Mouse (Mus musculus) forebrain, embryonic 16.5 days (tissue): ENCODE results near the gene Rph3al. TPM values are rescaled to one million over a fixed set of nuclear protein-coding genes. Genes with fewer than 3 reads are reported as not detected.

Source experiments
- ATAC-seq: fragments of 200-750 bp; cut with Nextera tagmentation; 2 replicates; pipeline ENCODE4 v1.8.0; 2017; ENCODE audit warnings: mild to moderate bottlenecking, moderate library complexity
- H3K27ac ChIP-seq: fragments of 300-500 bp; sonication (generic); 2 replicates; pipeline ENCODE4 v1.5.1; 2014; ENCODE audit warnings: low read length, control low read depth
- H3K27me3 ChIP-seq: fragments of 300-500 bp; sonication (generic); replicated peaks from 2 replicates; pipeline ENCODE4 v1.6.1; 2014; ENCODE audit warnings: low read length; ENCODE audit not compliant: control insufficient read depth, insufficient read depth
- H3K36me3 ChIP-seq: fragments of 300-500 bp; sonication (generic); 2 replicates; pipeline ENCODE4 v1.6.1; 2014; ENCODE audit not compliant: control insufficient read depth, insufficient read depth
- H3K4me1 ChIP-seq: fragments of 300-500 bp; sonication (generic); replicated peaks from 2 replicates; pipeline ENCODE4 v1.6.1; 2014; ENCODE audit warnings: low read length; ENCODE audit not compliant: control insufficient read depth, insufficient read depth
- H3K4me2 ChIP-seq: fragments of 300-500 bp; sonication (generic); 2 replicates; pipeline ENCODE4 v1.6.1; 2014; ENCODE audit warnings: mild to moderate bottlenecking, low read length, control low read depth
- H3K4me3 ChIP-seq: fragments of 300-500 bp; sonication (generic); replicated peaks from 2 replicates; pipeline ENCODE4 v1.5.1; 2014; ENCODE audit warnings: mild to moderate bottlenecking, low read length, control low read depth
- H3K9ac ChIP-seq: fragments of 300-500 bp; sonication (generic); replicated peaks from 2 replicates; pipeline ENCODE4 v1.6.1; 2014; ENCODE audit warnings: low read depth, low read length, control low read depth
- H3K9me3 ChIP-seq: fragments of 300-500 bp; sonication (generic); 2 replicates; pipeline ENCODE4 v1.6.1; 2016; ENCODE audit warnings: low read length; ENCODE audit not compliant: control insufficient read depth
- WGBS: fragments of 180-500 bp; shearing (Covaris S2); extraction: QIAGEN DNeasy Blood & Tissue Kit; methylation state at CpG from one replicate; pipeline ENCODE4 v1.1.7; 2014; 5-methylcytosine and 5-hydroxymethylcytosine counted together
- polyA plus RNA-seq: library from polyadenylated mRNA; unstranded; fragments of >200 nt; fragmentation: Nextera tagmentation; extraction: Ambion mirVana; gene quantifications from 2 replicates; pipeline ENCODE4 v1.2.1, GENCODE M21; 2015

The Rph3al gene
- polyA plus RNA-seq, 1 experiment from 2014 or later = 2.0 TPM

DNA sequence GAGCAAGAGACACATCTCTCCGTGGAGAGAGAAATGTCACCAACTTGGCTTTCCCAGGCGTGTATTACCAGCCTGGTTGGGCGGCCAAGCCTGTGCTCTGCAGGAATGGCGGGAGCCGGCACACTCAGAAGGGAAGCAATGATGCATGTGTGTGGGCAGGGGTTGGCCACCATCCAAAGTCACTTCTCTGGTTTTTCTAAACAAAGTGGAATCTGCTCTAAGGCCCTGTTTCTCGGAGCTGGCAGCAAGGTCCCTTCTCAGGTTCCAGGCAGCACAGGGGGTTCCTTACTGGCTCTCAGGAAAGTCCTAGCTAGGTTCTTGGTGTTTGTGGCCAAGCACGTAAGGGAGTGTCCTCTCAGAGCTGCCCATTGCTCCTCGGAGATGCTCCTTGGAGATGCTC, 58.2 kb downstream of the Rph3al start:
- Histone ChIP-seq H3K9ac (no peak overlapping the region), H3K27me3 (no peaks in the 10 kb centered on the region), H3K4me1 (no peaks in the 10 kb centered on the region), H3K36me3 (no peaks in the 10 kb centered on the region), H3K27ac (no peak overlapping the region), H3K9me3 (no peaks in the 10 kb centered on the region), H3K4me2 (no peak overlapping the region), H3K4me3 (no peak overlapping the region)
- ATAC-seq = no peak
- WGBS = 46% methylated on average over 8 of the region's 8 CpGs

- no peaks in the 10 kb centered on the region for H3K4me1 ChIP-seq
- no peak for ATAC-seq
- no peaks in the 10 kb centered on the region for H3K27me3 ChIP-seq
- no peak overlapping the region for H3K27ac ChIP-seq
- no peak overlapping the region for H3K4me3 ChIP-seq
- H3K9ac ChIP-seq = no peak overlapping the region
- no peaks in the 10 kb centered on the region for H3K9me3 ChIP-seq
- no peaks in the 10 kb centered on the region for H3K36me3 ChIP-seq
- 92% methylated on average over 8 of the region's 8 CpGs for WGBS
- H3K4me2 ChIP-seq = no peak overlapping the region
Measured at GRCm38 (mm10) chr11:75878460-75878859, 59.8 kb downstream of the Rph3al start.

GRCm38 (mm10) chr11:75876043-75876780, 62.0 kb downstream of the Rph3al start:
- Histone ChIP-seq H3K4me3 (no peak overlapping the region), H3K4me2 (no peak overlapping the region), H3K36me3 (no peaks in the 10 kb centered on the region), H3K27me3 (no peaks in the 10 kb centered on the region), H3K9ac (no peak overlapping the region), H3K27ac (no peak overlapping the region), H3K4me1 (peaks cover 2% of the 10 kb centered on the region; the same call in 1 of the 2 replicates), H3K9me3 (no peaks in the 10 kb centered on the region)
- WGBS = 52% methylated on average over 14 of the region's 15 CpGs
- no peak for ATAC-seq

- Histone ChIP-seq H3K27me3 (no peaks in the 10 kb centered on the region), H3K27ac (no peak overlapping the region)
- WGBS = 91% methylated on average over 1 of the region's 1 CpGs
Measured at GRCm38 (mm10) chr11:75871688-75872087, 66.5 kb downstream of the Rph3al start.

DNA sequence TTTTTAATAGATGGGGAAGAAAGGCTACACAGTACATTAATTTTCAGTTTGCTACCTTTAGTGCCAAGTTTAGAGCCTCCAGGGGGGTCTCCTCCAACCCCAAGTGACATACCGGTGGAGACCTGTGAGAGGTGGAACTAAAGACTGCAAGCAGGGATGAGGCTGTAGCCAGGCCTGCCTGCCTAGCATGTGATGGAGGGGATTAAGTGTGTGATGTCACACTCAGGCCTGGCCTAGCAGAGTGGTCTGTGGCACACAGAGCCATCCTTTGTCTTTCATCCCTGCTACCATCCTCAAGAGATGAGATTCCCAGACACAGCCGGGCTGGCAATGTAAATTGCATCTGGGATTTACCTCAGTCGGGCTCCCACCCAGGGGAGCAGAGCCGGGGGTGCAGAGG, 67.3 kb downstream of the Rph3al start:
- Histone ChIP-seq H3K9ac (no peak overlapping the region), H3K36me3 (no peaks in the 10 kb centered on the region), H3K4me2 (no peak overlapping the region), H3K27me3 (no peaks in the 10 kb centered on the region), H3K27ac (no peak overlapping the region; the same call in 1 of the 2 replicates), H3K4me1 (peaks cover 24% of the 10 kb centered on the region), H3K9me3 (no peaks in the 10 kb centered on the region), H3K4me3 (no peak overlapping the region)
- ATAC-seq = no peak
- WGBS = 20% methylated on average over 4 of the region's 4 CpGs

More at GRCm38 (mm10) chr11:75871688-75872087, 66.5 kb downstream of the Rph3al start:
- H3K4me3 ChIP-seq = no peak overlapping the region
- H3K4me1 ChIP-seq = peaks cover 22% of the 10 kb centered on the region
- H3K36me3 ChIP-seq = no peaks in the 10 kb centered on the region
- no peak for ATAC-seq
- no peak overlapping the region for H3K9ac ChIP-seq
- no peak overlapping the region for H3K4me2 ChIP-seq
- no peaks in the 10 kb centered on the region for H3K9me3 ChIP-seq

GRCm38 (mm10) chr11:75870386-75870785, 67.8 kb downstream of the Rph3al start:
- Histone ChIP-seq H3K4me3 (no peak overlapping the region), H3K4me2 (no peak overlapping the region), H3K36me3 (no peaks in the 10 kb centered on the region), H3K27ac (peak overlapping the region; percentile 17; the same call in 1 of the 2 replicates), H3K27me3 (no peaks in the 10 kb centered on the region), H3K9ac (no peak overlapping the region), H3K4me1 (peaks cover 30% of the 10 kb centered on the region), H3K9me3 (no peaks in the 10 kb centered on the region)
- ATAC-seq = peak; percentile 46
- WGBS = 25% methylated on average over 5 of the region's 5 CpGs

DNA sequence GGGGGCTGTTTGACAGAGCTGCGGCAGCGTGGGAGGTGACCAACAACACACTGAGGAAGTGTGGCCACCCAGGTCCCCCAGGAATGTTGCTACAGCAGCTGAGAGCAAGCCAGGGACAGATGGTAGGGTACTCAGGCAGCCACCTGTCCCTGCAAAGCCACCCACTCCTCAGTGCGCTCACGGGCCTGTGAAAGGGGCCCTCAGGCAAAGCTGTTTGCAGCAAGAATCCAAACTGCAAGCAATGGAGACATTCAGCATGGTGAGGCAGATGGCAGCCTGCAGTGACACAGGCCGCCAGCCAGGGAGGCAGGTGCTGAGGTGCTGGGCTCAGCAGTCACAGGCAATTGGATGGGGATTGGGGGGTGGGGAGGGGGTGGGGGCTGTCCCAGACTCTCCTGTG, 68.3 kb downstream of the Rph3al start:
- H3K27me3 ChIP-seq = no peaks in the 10 kb centered on the region
- no peaks in the 10 kb centered on the region for H3K9me3 ChIP-seq
- no peak overlapping the region for H3K4me2 ChIP-seq
- H3K9ac ChIP-seq = no peak overlapping the region
- no peak overlapping the region for H3K4me3 ChIP-seq
- peak overlapping the region; percentile 21 for H3K27ac ChIP-seq
- WGBS = 37% methylated on average over 5 of the region's 5 CpGs
- peak; percentile 89 for ATAC-seq
- no peaks in the 10 kb centered on the region for H3K36me3 ChIP-seq
- peaks cover 34% of the 10 kb centered on the region for H3K4me1 ChIP-seq

- Histone ChIP-seq H3K36me3 (no peaks in the 10 kb centered on the region), H3K4me2 (no peak overlapping the region), H3K9me3 (no peaks in the 10 kb centered on the region), H3K9ac (no peak overlapping the region), H3K27me3 (no peaks in the 10 kb centered on the region), H3K4me3 (no peak overlapping the region), H3K27ac (no peak overlapping the region), H3K4me1 (peaks cover 41% of the 10 kb centered on the region)
- 50% methylated on average over 4 of the region's 4 CpGs for WGBS
- ATAC-seq = no peak
Measured at GRCm38 (mm10) chr11:75866861-75867260, 71.4 kb downstream of the Rph3al start.

GRCm38 (mm10) chr11:75865859-75866258, 72.4 kb downstream of the Rph3al start:
- Histone ChIP-seq H3K36me3 (no peaks in the 10 kb centered on the region), H3K9ac (no peak overlapping the region), H3K4me1 (peaks cover 39% of the 10 kb centered on the region), H3K4me3 (no peak overlapping the region), H3K9me3 (no peaks in the 10 kb centered on the region), H3K27me3 (no peaks in the 10 kb centered on the region), H3K4me2 (no peak overlapping the region), H3K27ac (no peak overlapping the region)
- ATAC-seq = no peak
- 17% methylated on average over 9 of the region's 9 CpGs for WGBS
